Mouse (Mus musculus): ENCODE results near the gene Folr1. TPM values are rescaled to one million over a fixed set of nuclear protein-coding genes. Genes with fewer than 3 reads are reported as not detected.

The Folr1 gene
- polyA plus RNA-seq, 1 experiment from 2014 or later: 4.5 TPM

GRCm38 (mm10) chr7:101837606-101838471 is 32.7 kb downstream of the Folr1 start, which contains the start of gene Inppl1:
TSS of gene Inppl1 (minus strand) at chr7:101838229.
- ATAC-seq (ENCODE audit: low read depth): peak; percentile 87
- H3K36me3 ChIP-seq (ENCODE audit: control insufficient read depth, insufficient read depth, low read length): peaks cover 8% of the 10 kb centered on the region
- peak within 1 kb of the TSS; percentile 87 for H3K4me3 ChIP-seq (ENCODE audit: low read depth, low read length)
- peak within 1 kb of the TSS; percentile 84 for H3K4me2 ChIP-seq (ENCODE audit: low read depth, low read length)
- H3K9ac ChIP-seq (ENCODE audit: low read depth, low read length): peak within 1 kb of the TSS; percentile 89
- peak; percentile 96 for DNase-seq (ENCODE audit: low spot score)
- peak within 1 kb of the TSS; percentile 97 for H3K27ac ChIP-seq (replicated peaks; ENCODE audit: low read depth, low read length)
- whole genome bisulfite sequencing: 0% methylated on average over 52 of the region's 64 CpGs
- no peaks in the 10 kb centered on the region for H3K9me3 ChIP-seq (ENCODE audit: control insufficient read depth, low read length)
- no peaks in the 10 kb centered on the region for H3K27me3 ChIP-seq (replicated peaks; ENCODE audit: control insufficient read depth, insufficient read depth, low read length)
- peaks cover 18% of the 10 kb centered on the region for H3K4me1 ChIP-seq (ENCODE audit: control insufficient read depth, insufficient read depth, low read length)

- H3K9me3 ChIP-seq (ENCODE audit: control insufficient read depth, low read length): no peaks in the 10 kb centered on the region
- H3K27me3 ChIP-seq (replicated peaks; ENCODE audit: control insufficient read depth, insufficient read depth, low read length): no peaks in the 10 kb centered on the region
- peaks cover 15% of the 10 kb centered on the region for H3K36me3 ChIP-seq (ENCODE audit: control insufficient read depth, insufficient read depth, low read length)
- DNase-seq (ENCODE audit: low spot score): no peak
- H3K27ac ChIP-seq (replicated peaks; ENCODE audit: low read depth, low read length): peak overlapping the region; percentile 97
- WGBS: under 1% methylated on average over 19 of the region's 20 CpGs
- peaks cover 18% of the 10 kb centered on the region for H3K4me1 ChIP-seq (ENCODE audit: control insufficient read depth, insufficient read depth, low read length)
- peak overlapping the region; percentile 87 for H3K4me3 ChIP-seq (ENCODE audit: low read depth, low read length)
- H3K9ac ChIP-seq (ENCODE audit: low read depth, low read length): peak overlapping the region; percentile 89
- peak overlapping the region; percentile 84 for H3K4me2 ChIP-seq (ENCODE audit: low read depth, low read length)
- no peak for ATAC-seq (ENCODE audit: low read depth)
These were observed 33.4 kb downstream of the Folr1 start for GRCm38 (mm10) chr7:101837154-101837605.

GRCm38 (mm10) chr7:101836271-101837153 is 34.1 kb downstream of the Folr1 start:
- H3K27ac ChIP-seq (replicated peaks; ENCODE audit: low read depth, low read length): peak overlapping the region; percentile 97
- DNase-seq (ENCODE audit: low spot score) (peak; percentile 87), ATAC-seq (ENCODE audit: low read depth) (peak; percentile 44)
- no peaks in the 10 kb centered on the region for H3K9me3 ChIP-seq (ENCODE audit: control insufficient read depth, low read length)
- peaks cover 18% of the 10 kb centered on the region for H3K4me1 ChIP-seq (ENCODE audit: control insufficient read depth, insufficient read depth, low read length)
- peak overlapping the region; percentile 84 for H3K4me2 ChIP-seq (ENCODE audit: low read depth, low read length)
- peak overlapping the region; percentile 87 for H3K4me3 ChIP-seq (ENCODE audit: low read depth, low read length)
- H3K27me3 ChIP-seq (replicated peaks; ENCODE audit: control insufficient read depth, insufficient read depth, low read length): no peaks in the 10 kb centered on the region
- 0% methylated on average over 39 of the region's 63 CpGs for WGBS
- H3K9ac ChIP-seq (ENCODE audit: low read depth, low read length): peak overlapping the region; percentile 89
- H3K36me3 ChIP-seq (ENCODE audit: control insufficient read depth, insufficient read depth, low read length): peaks cover 22% of the 10 kb centered on the region

GRCm38 (mm10) chr7:101835457-101836109 is 35.0 kb downstream of the Folr1 start:
- H3K9me3 ChIP-seq (ENCODE audit: control insufficient read depth, low read length): no peaks in the 10 kb centered on the region
- H3K36me3 ChIP-seq (ENCODE audit: control insufficient read depth, insufficient read depth, low read length): peaks cover 31% of the 10 kb centered on the region
- ATAC-seq (ENCODE audit: low read depth): no peak
- peak overlapping the region; percentile 84 for H3K4me2 ChIP-seq (ENCODE audit: low read depth, low read length)
- peak overlapping the region; percentile 87 for H3K4me3 ChIP-seq (ENCODE audit: low read depth, low read length)
- H3K27me3 ChIP-seq (replicated peaks; ENCODE audit: control insufficient read depth, insufficient read depth, low read length): no peaks in the 10 kb centered on the region
- no peak for DNase-seq (ENCODE audit: low spot score)
- H3K9ac ChIP-seq (ENCODE audit: low read depth, low read length): peak overlapping the region; percentile 89
- peak overlapping the region; percentile 97 for H3K27ac ChIP-seq (replicated peaks; ENCODE audit: low read depth, low read length)
- WGBS: 32% methylated on average over 5 of the region's 5 CpGs
- H3K4me1 ChIP-seq (ENCODE audit: control insufficient read depth, insufficient read depth, low read length): peaks cover 18% of the 10 kb centered on the region

- Histone ChIP-seq H3K36me3 (ENCODE audit: control insufficient read depth, insufficient read depth, low read length) (peaks cover 38% of the 10 kb centered on the region), H3K4me3 (ENCODE audit: low read depth, low read length) (peak overlapping the region; percentile 87), H3K9me3 (ENCODE audit: control insufficient read depth, low read length) (no peaks in the 10 kb centered on the region), H3K27ac (replicated peaks; ENCODE audit: low read depth, low read length) (peak overlapping the region; percentile 46), H3K27me3 (replicated peaks; ENCODE audit: control insufficient read depth, insufficient read depth, low read length) (no peaks in the 10 kb centered on the region), H3K4me1 (ENCODE audit: control insufficient read depth, insufficient read depth, low read length) (peaks cover 18% of the 10 kb centered on the region), H3K9ac (ENCODE audit: low read depth, low read length) (0 out of 2 replicates have a peak overlapping the region, but pooled peaks have one; percentile 89), H3K4me2 (ENCODE audit: low read depth, low read length) (peak overlapping the region; percentile 84)
- DNase-seq (ENCODE audit: low spot score) (no peak), ATAC-seq (ENCODE audit: low read depth) (no peak)
- WGBS: 62% methylated on average over 3 of the region's 3 CpGs
These were observed 35.7 kb downstream of the Folr1 start for GRCm38 (mm10) chr7:101834903-101835302.

GRCm38 (mm10) chr7:101833916-101834584 is 36.5 kb downstream of the Folr1 start:
- Histone ChIP-seq H3K36me3 (ENCODE audit: control insufficient read depth, insufficient read depth, low read length) (peaks cover 46% of the 10 kb centered on the region), H3K27ac (replicated peaks; ENCODE audit: low read depth, low read length) (peak overlapping the region; percentile 46; the same call in 1 of the 2 replicates), H3K27me3 (replicated peaks; ENCODE audit: control insufficient read depth, insufficient read depth, low read length) (no peaks in the 10 kb centered on the region), H3K4me1 (ENCODE audit: control insufficient read depth, insufficient read depth, low read length) (peaks cover 18% of the 10 kb centered on the region), H3K9ac (ENCODE audit: low read depth, low read length) (peak overlapping the region; percentile 89; the same call in 1 of the 2 replicates), H3K9me3 (ENCODE audit: control insufficient read depth, low read length) (no peaks in the 10 kb centered on the region), H3K4me2 (ENCODE audit: low read depth, low read length) (peak overlapping the region; percentile 84), H3K4me3 (ENCODE audit: low read depth, low read length) (peak overlapping the region; percentile 13; the same call in 1 of the 2 replicates)
- DNase-seq (ENCODE audit: low spot score): peak; percentile 81
- ATAC-seq (ENCODE audit: low read depth): peak; percentile 13; the same call in 1 of the 2 replicates
- WGBS: 45% methylated on average over 3 of the region's 3 CpGs

DNA sequence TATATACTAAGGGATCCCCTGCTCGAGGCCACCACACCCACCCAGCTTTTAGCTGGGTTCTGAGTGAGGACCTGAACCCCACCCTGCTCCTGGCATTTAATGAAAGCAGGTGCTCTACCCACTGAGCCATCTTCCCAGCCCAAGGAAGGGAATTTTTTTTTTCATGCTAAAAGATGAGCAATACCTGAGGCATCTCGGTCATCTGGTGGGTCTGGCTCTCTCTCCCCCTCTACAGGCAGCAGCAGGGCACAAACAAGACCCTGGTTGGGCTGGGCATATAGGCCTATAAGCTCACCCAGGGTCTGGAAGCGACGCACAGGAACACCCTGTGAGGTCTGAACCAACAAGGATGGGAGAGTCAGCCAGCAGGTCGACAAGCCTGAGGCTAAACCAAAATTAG is 37.2 kb downstream of the Folr1 start:
- H3K4me2 ChIP-seq (ENCODE audit: low read depth, low read length): peak overlapping the region; percentile 84; the same call in 1 of the 2 replicates
- no peak for DNase-seq (ENCODE audit: low spot score)

More for the DNA sequence above, 37.2 kb downstream of the Folr1 start:
- Histone ChIP-seq H3K9ac (ENCODE audit: low read depth, low read length) (no peak overlapping the region), H3K36me3 (ENCODE audit: control insufficient read depth, insufficient read depth, low read length) (peaks cover 53% of the 10 kb centered on the region), H3K27me3 (replicated peaks; ENCODE audit: control insufficient read depth, insufficient read depth, low read length) (no peaks in the 10 kb centered on the region), H3K4me3 (ENCODE audit: low read depth, low read length) (no peak overlapping the region), H3K27ac (replicated peaks; ENCODE audit: low read depth, low read length) (peak overlapping the region; percentile 18; the same call in 1 of the 2 replicates), H3K9me3 (ENCODE audit: control insufficient read depth, low read length) (no peaks in the 10 kb centered on the region), H3K4me1 (ENCODE audit: control insufficient read depth, insufficient read depth, low read length) (peaks cover 18% of the 10 kb centered on the region)
- ATAC-seq (ENCODE audit: low read depth): no peak
- WGBS: 58% methylated on average over 5 of the region's 5 CpGs
